In genomic region chrX:35976657-35977056, GRCm38 (mm10) we compare ENCODE assay signal across 20 mouse cellular contexts.
DNase-seq lines count a peak whose midpoint lies in the region; ATAC-seq and TF ChIP-seq lines count a peak whose summit lies in the region.
"Had no signal": no experiment of that assay in that cellular context is flagged by ENCODE, and none has a peak within 500 bp of the region (broad histone marks: within the 10 kb centered on the region; RNA-seq: fewer than 3 reads in every experiment).

No protein-coding gene starts in this region.

- no peak overlapping the region for H3K4me3 ChIP-seq in hindbrain, embryonic 11.5 days (ENCODE audit: low read depth, low read length)
- no peak overlapping the region for H3K4me3 ChIP-seq in hindbrain, postnatal 0 days (ENCODE audit: low read length)
- no peak overlapping the region for H3K4me3 ChIP-seq in midbrain, embryonic 14.5 days (replicated peaks; ENCODE audit: low read depth, low read length)
- H3K4me3 ChIP-seq in midbrain, embryonic 16.5 days (ENCODE audit: low read depth, low read length): no peak overlapping the region
- H3K4me3 ChIP-seq in kidney, embryonic 14.5 days (ENCODE audit: low read length): no peak overlapping the region
- H3K4me3 ChIP-seq: embryonic facial prominence, embryonic 10.5 days; forebrain, embryonic 13.5 days; gastrocnemius, adult 2 months; heart, embryonic 13.5 days; hindbrain, embryonic 15.5 days had no signal

- DNase-seq in hindbrain, embryonic 11.5 days (ENCODE audit: low spot score): peak; percentile 7
- no peak for DNase-seq in hindbrain, postnatal 0 days (ENCODE audit: low spot score)
- peak; percentile 17 for DNase-seq in midbrain, embryonic 14.5 days
- peak; percentile 11 for DNase-seq in retina, embryonic 14.5 days (ENCODE audit: low spot score)
- DNase-seq in adrenal gland, adult 18-20 months (ENCODE audit: low spot score in 2 of 2): no peak
- DNase-seq: adrenal gland, adult 8-10 months; adrenal gland, postnatal 36 days; cerebellum, adult 2 months; cerebellum, postnatal 10 days; forebrain, postnatal 0 days; gastrocnemius, adult 2 months; gastrocnemius, postnatal 25 days; heart, postnatal 4 days had no signal

- H3K9ac ChIP-seq in hindbrain, embryonic 11.5 days (ENCODE audit: low read depth, low read length): no peak overlapping the region
- H3K9ac ChIP-seq in hindbrain, postnatal 0 days (replicated peaks; ENCODE audit: low read length): no peak overlapping the region
- no peak overlapping the region for H3K9ac ChIP-seq in midbrain, embryonic 14.5 days (replicated peaks; ENCODE audit: low read length)
- no peak overlapping the region for H3K9ac ChIP-seq in midbrain, embryonic 16.5 days (ENCODE audit: low read depth, low read length)
- H3K9ac ChIP-seq in kidney, embryonic 14.5 days (ENCODE audit: low read depth, low read length): no peak overlapping the region
- H3K9ac ChIP-seq: forebrain, embryonic 13.5 days; forebrain, postnatal 0 days; heart, embryonic 13.5 days; hindbrain, embryonic 15.5 days had no signal

- no peak overlapping the region for H3K27ac ChIP-seq in hindbrain, embryonic 11.5 days (ENCODE audit: low read depth, low read length)
- no peak overlapping the region for H3K27ac ChIP-seq in hindbrain, postnatal 0 days
- no peak overlapping the region for H3K27ac ChIP-seq in midbrain, embryonic 14.5 days (replicated peaks; ENCODE audit: low read depth, low read length)
- no peak overlapping the region for H3K27ac ChIP-seq in midbrain, embryonic 16.5 days (ENCODE audit: low read length)
- no peak overlapping the region for H3K27ac ChIP-seq in kidney, embryonic 14.5 days (ENCODE audit: low read depth, low read length)
- H3K27ac ChIP-seq: embryonic facial prominence, embryonic 10.5 days; forebrain, embryonic 13.5 days; gastrocnemius, adult 2 months; heart, embryonic 13.5 days; hindbrain, embryonic 15.5 days had no signal

- WGBS in hindbrain, embryonic 11.5 days: 58% methylated on average over 5 of the region's 5 CpGs
- 62% methylated on average over 5 of the region's 5 CpGs for WGBS in hindbrain, postnatal 0 days
- 34% methylated on average over 5 of the region's 5 CpGs for WGBS in midbrain, embryonic 14.5 days
- 41% methylated on average over 5 of the region's 5 CpGs for WGBS in midbrain, embryonic 16.5 days
- 67% methylated on average over 5 of the region's 5 CpGs for WGBS in kidney, embryonic 14.5 days

- TF ChIP-seq CTCF in hindbrain, postnatal 0 days (IDR thresholded peaks at IDR 0.05; ENCODE audit: low read depth): no peak

- no peaks in the 10 kb centered on the region for H3K4me1 ChIP-seq in hindbrain, embryonic 11.5 days (replicated peaks; ENCODE audit: control insufficient read depth, insufficient read depth, low read length)
- no peaks in the 10 kb centered on the region for H3K4me1 ChIP-seq in hindbrain, postnatal 0 days (ENCODE audit: insufficient read depth, low read length)
- H3K4me1 ChIP-seq in midbrain, embryonic 14.5 days (ENCODE audit: control insufficient read depth, insufficient read depth, low read length): no peaks in the 10 kb centered on the region
- H3K4me1 ChIP-seq in midbrain, embryonic 16.5 days (ENCODE audit: control insufficient read depth, insufficient read depth, low read length): no peaks in the 10 kb centered on the region
- H3K4me1 ChIP-seq in kidney, embryonic 14.5 days (ENCODE audit: control insufficient read depth, insufficient read depth, low read length): no peaks in the 10 kb centered on the region
- H3K4me1 ChIP-seq: embryonic facial prominence, embryonic 10.5 days; forebrain, embryonic 13.5 days; heart, embryonic 13.5 days; hindbrain, embryonic 15.5 days had no signal

- no peaks in the 10 kb centered on the region for H3K36me3 ChIP-seq in hindbrain, embryonic 11.5 days (ENCODE audit: control insufficient read depth, insufficient read depth, low read length)
- H3K36me3 ChIP-seq in hindbrain, postnatal 0 days (ENCODE audit: insufficient read depth, low read length): no peaks in the 10 kb centered on the region
- H3K36me3 ChIP-seq in midbrain, embryonic 14.5 days (ENCODE audit: control insufficient read depth, insufficient read depth, low read length): 0 out of 2 replicates have a peak, but pooled peaks cover 2% of the 10 kb centered on the region
- no peaks in the 10 kb centered on the region for H3K36me3 ChIP-seq in midbrain, embryonic 16.5 days (ENCODE audit: control insufficient read depth, insufficient read depth, low read length)
- no peaks in the 10 kb centered on the region for H3K36me3 ChIP-seq in kidney, embryonic 14.5 days (ENCODE audit: control insufficient read depth, insufficient read depth, low read length)
- H3K36me3 ChIP-seq: embryonic facial prominence, embryonic 10.5 days; heart, embryonic 13.5 days had no signal

- no peak overlapping the region for H3K4me2 ChIP-seq in hindbrain, embryonic 11.5 days (replicated peaks; ENCODE audit: low read depth, low read length)
- no peak overlapping the region for H3K4me2 ChIP-seq in hindbrain, postnatal 0 days (ENCODE audit: low read depth, low read length)
- no peak overlapping the region for H3K4me2 ChIP-seq in midbrain, embryonic 14.5 days (ENCODE audit: low read length)
- H3K4me2 ChIP-seq in midbrain, embryonic 16.5 days (ENCODE audit: low read length): no peak overlapping the region
- no peak overlapping the region for H3K4me2 ChIP-seq in kidney, embryonic 14.5 days (replicated peaks; ENCODE audit: low read depth, low read length)
- H3K4me2 ChIP-seq: forebrain, embryonic 13.5 days; heart, embryonic 13.5 days; hindbrain, embryonic 15.5 days had no signal

- no peaks in the 10 kb centered on the region for H3K9me3 ChIP-seq in hindbrain, embryonic 11.5 days (ENCODE audit: control insufficient read depth, low read length)
- H3K9me3 ChIP-seq in hindbrain, postnatal 0 days (ENCODE audit: low read length): no peaks in the 10 kb centered on the region
- no peaks in the 10 kb centered on the region for H3K9me3 ChIP-seq in midbrain, embryonic 14.5 days (ENCODE audit: control insufficient read depth, low read length)
- no peaks in the 10 kb centered on the region for H3K9me3 ChIP-seq in midbrain, embryonic 16.5 days (replicated peaks; ENCODE audit: control insufficient read depth, low read length, poor library complexity, severe bottlenecking)
- H3K9me3 ChIP-seq in kidney, embryonic 14.5 days (ENCODE audit: control insufficient read depth, low read length): no peaks in the 10 kb centered on the region
- H3K9me3 ChIP-seq: embryonic facial prominence, embryonic 10.5 days; forebrain, embryonic 13.5 days; heart, embryonic 13.5 days; hindbrain, embryonic 15.5 days had no signal

- peak; percentile 63 for ATAC-seq in hindbrain, embryonic 11.5 days (ENCODE audit: low FRiP score)
- no peak for ATAC-seq in hindbrain, postnatal 0 days
- no peak for ATAC-seq in midbrain, embryonic 14.5 days (ENCODE audit: low FRiP score, low TSS enrichment)
- ATAC-seq in midbrain, embryonic 16.5 days: no peak
- ATAC-seq in kidney, embryonic 14.5 days (ENCODE audit: low FRiP score, low TSS enrichment): no peak
- ATAC-seq: forebrain, embryonic 13.5 days; forebrain, postnatal 0 days had no signal

- no peaks in the 10 kb centered on the region for H3K27me3 ChIP-seq in hindbrain, embryonic 11.5 days (ENCODE audit: control insufficient read depth, insufficient read depth, low read length)
- H3K27me3 ChIP-seq in hindbrain, postnatal 0 days (ENCODE audit: insufficient read depth, low read length): no peaks in the 10 kb centered on the region
- no peaks in the 10 kb centered on the region for H3K27me3 ChIP-seq in midbrain, embryonic 14.5 days (ENCODE audit: control insufficient read depth, insufficient read depth, low read length)
- no peaks in the 10 kb centered on the region for H3K27me3 ChIP-seq in midbrain, embryonic 16.5 days (ENCODE audit: control insufficient read depth, insufficient read depth, low read depth, low read length)
- H3K27me3 ChIP-seq in kidney, embryonic 14.5 days (ENCODE audit: control insufficient read depth, insufficient read depth, low read length): no peaks in the 10 kb centered on the region
- H3K27me3 ChIP-seq: CH12.LX; forebrain, embryonic 13.5 days; heart, embryonic 13.5 days; hindbrain, embryonic 15.5 days had no signal

Comparison
In these comparisons a context has a peak if more than half of its experiments do, and no peak if none do; other contexts are left out.
1. DNase-seq: peak in hindbrain, embryonic 11.5 days (single experiment), midbrain, embryonic 14.5 days (single experiment) and retina, embryonic 14.5 days (single experiment); none in hindbrain, postnatal 0 days (single experiment) and adrenal gland, adult 18-20 months (0 of 2).